Mouse (Mus musculus) limb, embryonic 13.5 days (tissue): ENCODE measurements around the gene Gria4. TPM values are rescaled to one million over a fixed set of nuclear protein-coding genes. Genes with fewer than 3 reads are reported as not detected.
"Not testable (repeated sequence)": the region's sequence is repeated elsewhere in the genome, so short reads cannot be mapped to it uniquely, and the experiment has no call there.

Experiments used
- ATAC-seq: fragments of 200-750 bp; cut with Nextera tagmentation; 2 replicates; pipeline ENCODE4 v1.8.0; 2017; ENCODE audit warnings: low read depth, moderate number of reproducible peaks, moderate TSS enrichment; ENCODE audit not compliant: low FRiP score
- H3K27ac ChIP-seq: fragments of 300-500 bp; sonication (generic); 2 replicates; pipeline ENCODE4 v1.5.1; 2015; ENCODE audit warnings: inconsistent platforms, mild to moderate bottlenecking, moderate library complexity
- H3K27me3 ChIP-seq: fragments of 300-500 bp; sonication (generic); 2 replicates; pipeline ENCODE4 v1.6.1; 2015; ENCODE audit warnings: mild to moderate bottlenecking, inconsistent platforms
- H3K36me3 ChIP-seq: fragments of 300-500 bp; sonication (generic); 2 replicates; pipeline ENCODE4 v1.6.1; 2015; ENCODE audit warnings: inconsistent platforms, mild to moderate bottlenecking, moderate library complexity
- H3K4me1 ChIP-seq: fragments of 300-500 bp; sonication (generic); 2 replicates; pipeline ENCODE4 v1.6.1; 2015; ENCODE audit warnings: inconsistent platforms
- H3K4me2 ChIP-seq: fragments of 300-500 bp; sonication (generic); replicated peaks from 2 replicates; pipeline ENCODE4 v1.6.1; 2015; ENCODE audit warnings: inconsistent platforms, mild to moderate bottlenecking, moderate library complexity
- H3K4me3 ChIP-seq: fragments of 300-500 bp; sonication (generic); 2 replicates; pipeline ENCODE4 v1.5.1; 2015; ENCODE audit warnings: moderate library complexity, mild to moderate bottlenecking, inconsistent platforms
- H3K9ac ChIP-seq: fragments of 300-500 bp; sonication (generic); 2 replicates; pipeline ENCODE4 v1.6.1; 2015; ENCODE audit warnings: mild to moderate bottlenecking, inconsistent platforms
- H3K9me3 ChIP-seq: fragments of 300-500 bp; sonication (generic); 2 replicates; pipeline ENCODE4 v1.6.1; 2016; ENCODE audit warnings: inconsistent platforms
- WGBS: fragments of 180-500 bp; shearing (Covaris S2); methylation state at CpG from one replicate; pipeline ENCODE4 v1.1.7; 2015; 5-methylcytosine and 5-hydroxymethylcytosine counted together
- polyA plus RNA-seq: library from polyadenylated mRNA; unstranded; fragments of >200 nt; fragmentation: Nextera tagmentation; extraction: Ambion mirVana; gene quantifications from 2 replicates; pipeline ENCODE4 v1.2.1, GENCODE M21; 2015

Gria4 gene
- polyA plus RNA-seq, 1 experiment from 2014 or later = 1.8 TPM

GRCm38 (mm10) chr9:4536514-4537150 is 259.4 kb downstream of the Gria4 start:
- no peak for ATAC-seq
- Histone ChIP-seq H3K27me3 (no peaks in the 10 kb centered on the region), H3K36me3 (no peaks in the 10 kb centered on the region), H3K4me3 (no peak overlapping the region), H3K9ac (no peak overlapping the region), H3K27ac (no peak overlapping the region), H3K4me2 (no peak overlapping the region), H3K9me3 (no peaks in the 10 kb centered on the region), H3K4me1 (no peaks in the 10 kb centered on the region)
- WGBS = 88% methylated on average over 6 of the region's 6 CpGs

DNA sequence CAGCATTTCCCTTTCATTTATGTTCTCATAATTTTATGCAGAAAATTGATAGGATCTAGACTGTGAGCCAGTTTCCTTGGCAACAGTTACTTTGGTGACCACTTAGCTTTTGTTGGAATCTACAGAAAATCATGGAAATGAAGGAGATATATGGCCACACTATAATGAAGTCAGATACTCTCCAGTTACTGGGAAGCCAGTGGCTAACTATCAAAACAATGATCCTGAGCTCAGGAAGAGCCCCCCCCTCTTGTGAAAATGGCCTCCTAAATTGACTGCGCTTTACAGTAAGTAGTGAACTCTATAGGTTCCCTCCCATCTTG is 281.5 kb downstream of the Gria4 start:
- Histone ChIP-seq H3K27me3 (no peaks in the 10 kb centered on the region), H3K27ac (no peak overlapping the region), H3K4me1 (no peaks in the 10 kb centered on the region), H3K4me2 (no peak overlapping the region), H3K36me3 (no peaks in the 10 kb centered on the region), H3K4me3 (no peak overlapping the region), H3K9me3 (no peaks in the 10 kb centered on the region), H3K9ac (no peak overlapping the region)
- WGBS = 81% methylated on average over 1 of the region's 1 CpGs
- no peak for ATAC-seq

DNA sequence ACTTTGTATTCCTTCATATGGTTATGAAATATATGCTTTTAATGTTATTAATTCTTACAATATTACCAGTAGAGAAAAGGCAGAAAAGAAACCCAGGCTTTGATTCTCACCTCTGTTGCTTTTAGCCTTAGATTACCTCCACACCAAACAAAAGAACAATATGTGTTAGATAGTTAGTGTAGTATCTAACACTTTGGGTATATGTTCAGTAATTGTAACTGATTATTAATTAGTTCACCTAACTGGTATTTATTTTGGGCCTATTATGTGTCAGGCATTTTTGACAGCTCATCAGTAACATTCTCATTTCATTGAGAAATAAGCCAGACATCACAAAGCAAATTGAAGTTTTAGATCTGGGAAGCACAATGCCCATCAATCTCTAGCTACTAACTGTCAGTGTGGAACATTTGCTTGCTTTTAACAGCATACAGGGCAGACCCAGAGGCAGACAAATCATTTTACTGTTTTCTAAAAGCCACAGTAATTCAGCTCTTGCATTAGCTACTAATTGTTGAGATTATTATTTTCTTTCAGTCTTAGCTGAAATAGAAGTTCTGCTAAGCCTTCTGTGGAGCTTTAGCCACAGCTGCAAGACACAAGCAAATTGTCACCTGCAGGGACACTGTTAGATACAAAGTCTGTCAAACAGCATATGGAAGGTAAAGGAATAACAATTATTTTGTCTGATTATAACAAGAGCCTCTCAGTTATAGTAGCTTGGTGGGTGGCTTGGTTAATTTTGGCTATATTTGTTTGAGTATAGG is 282.1 kb downstream of the Gria4 start:
- Histone ChIP-seq H3K4me1 (no peaks in the 10 kb centered on the region), H3K27me3 (no peaks in the 10 kb centered on the region), H3K27ac (no peak overlapping the region), H3K4me3 (no peak overlapping the region), H3K9ac (no peak overlapping the region), H3K36me3 (no peaks in the 10 kb centered on the region), H3K9me3 (no peaks in the 10 kb centered on the region), H3K4me2 (no peak overlapping the region)
- no peak for ATAC-seq

DNA sequence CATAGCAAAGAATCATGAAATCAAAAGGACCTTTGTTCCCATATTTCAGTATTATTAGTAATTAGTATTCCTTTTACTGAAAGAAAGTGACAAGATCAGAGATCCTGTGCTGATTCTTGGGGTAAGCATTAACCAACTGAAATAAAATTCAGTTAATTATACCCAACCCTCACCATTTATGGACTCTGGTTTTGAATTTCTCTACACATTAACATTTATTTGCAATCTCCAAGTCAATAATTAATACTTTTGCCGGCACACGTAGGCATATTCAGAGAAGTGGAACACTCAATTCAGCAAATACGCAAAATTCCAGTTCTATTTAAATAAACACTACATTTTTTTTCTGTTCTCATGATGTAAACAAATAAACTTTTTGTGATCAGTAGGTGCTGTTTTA is 289.9 kb downstream of the Gria4 start:
- H3K36me3 ChIP-seq = no peaks in the 10 kb centered on the region
- ATAC-seq = no peak
- H3K27me3 ChIP-seq = no peaks in the 10 kb centered on the region
- no peak overlapping the region for H3K9ac ChIP-seq
- H3K9me3 ChIP-seq = no peaks in the 10 kb centered on the region
- no peaks in the 10 kb centered on the region for H3K4me1 ChIP-seq
- no peak overlapping the region for H3K4me2 ChIP-seq
- WGBS = 89% methylated on average over 3 of the region's 3 CpGs
- no peak overlapping the region for H3K27ac ChIP-seq
- H3K4me3 ChIP-seq = no peak overlapping the region

DNA sequence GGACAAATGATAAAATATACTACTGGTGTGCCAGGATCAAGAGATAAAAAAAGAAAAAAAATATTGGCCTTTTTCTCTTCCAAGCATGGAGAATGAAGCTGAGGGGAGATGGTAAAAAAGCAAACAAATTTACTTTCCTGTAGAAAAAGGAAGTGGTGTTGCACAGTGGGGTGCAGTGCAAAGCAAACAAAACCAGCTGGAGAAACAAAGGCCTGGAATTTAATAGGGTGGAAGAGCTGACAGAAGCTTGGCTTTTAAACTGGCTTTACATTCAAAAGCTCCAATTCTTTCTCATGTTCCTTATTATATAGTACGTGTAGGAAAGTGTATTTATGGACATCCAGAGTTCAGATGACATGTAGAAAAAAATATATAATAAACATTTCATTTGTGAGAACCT is 290.9 kb downstream of the Gria4 start:
- Histone ChIP-seq H3K27ac (no peak overlapping the region), H3K4me2 (no peak overlapping the region), H3K4me3 (no peak overlapping the region), H3K9me3 (no peaks in the 10 kb centered on the region), H3K36me3 (no peaks in the 10 kb centered on the region), H3K4me1 (no peaks in the 10 kb centered on the region), H3K9ac (no peak overlapping the region), H3K27me3 (no peaks in the 10 kb centered on the region)
- ATAC-seq = no peak
- WGBS = 14% methylated on average over 1 of the region's 1 CpGs

- no peaks in the 10 kb centered on the region for H3K36me3 ChIP-seq
These were observed 309.6 kb downstream of the Gria4 start for GRCm38 (mm10) chr9:4486428-4486827.

DNA sequence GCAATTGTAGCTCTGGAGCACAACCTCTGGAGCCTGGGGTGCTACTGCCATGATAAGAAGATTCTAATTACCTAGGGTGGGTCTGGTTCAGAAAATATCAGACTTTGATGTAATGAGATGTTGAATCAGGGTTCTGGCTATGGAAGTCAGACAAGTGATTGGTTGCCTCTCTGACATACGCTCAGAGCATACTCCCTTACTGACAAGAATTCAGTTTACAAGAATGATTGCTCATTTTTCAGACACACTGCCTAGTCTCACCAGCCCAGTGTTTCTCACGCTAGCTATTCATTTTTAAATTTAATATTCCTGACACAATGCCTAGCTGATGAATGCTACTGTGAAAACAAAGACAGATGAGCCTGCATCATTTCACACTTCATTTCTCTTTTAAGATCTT is 311.5 kb downstream of the Gria4 start:
- H3K27me3 ChIP-seq = no peaks in the 10 kb centered on the region
- H3K9me3 ChIP-seq = no peaks in the 10 kb centered on the region
- WGBS = 85% methylated on average over 2 of the region's 2 CpGs
- H3K4me1 ChIP-seq = no peaks in the 10 kb centered on the region
- no peak overlapping the region for H3K4me2 ChIP-seq
- H3K9ac ChIP-seq = no peak overlapping the region
- no peak overlapping the region for H3K27ac ChIP-seq
- no peaks in the 10 kb centered on the region for H3K36me3 ChIP-seq
- no peak overlapping the region for H3K4me3 ChIP-seq
- ATAC-seq = no peak

More at GRCm38 (mm10) chr9:4486428-4486827, 309.6 kb downstream of the Gria4 start:
- no peak for ATAC-seq
- Histone ChIP-seq H3K4me2 (no peak overlapping the region), H3K27ac (no peak overlapping the region), H3K4me1 (no peaks in the 10 kb centered on the region), H3K9ac (no peak overlapping the region), H3K4me3 (no peak overlapping the region), H3K9me3 (no peaks in the 10 kb centered on the region), H3K27me3 (no peaks in the 10 kb centered on the region)
- WGBS = 81% methylated on average over 2 of the region's 2 CpGs

- Histone ChIP-seq H3K27me3 (no peaks in the 10 kb centered on the region), H3K9ac (no peak overlapping the region), H3K4me1 (no peaks in the 10 kb centered on the region), H3K36me3 (no peaks in the 10 kb centered on the region), H3K4me3 (no peak overlapping the region), H3K4me2 (no peak overlapping the region), H3K9me3 (no peaks in the 10 kb centered on the region), H3K27ac (no peak overlapping the region)
- 65% methylated on average over 2 of the region's 2 CpGs for WGBS
- ATAC-seq = no peak
These were observed 325.2 kb downstream of the Gria4 start for GRCm38 (mm10) chr9:4470791-4471190.

- Histone ChIP-seq H3K27me3 (no peaks in the 10 kb centered on the region), H3K4me2 (no peak overlapping the region), H3K9me3 (no peaks in the 10 kb centered on the region), H3K9ac (no peak overlapping the region), H3K4me1 (no peaks in the 10 kb centered on the region), H3K4me3 (no peak overlapping the region), H3K36me3 (no peaks in the 10 kb centered on the region), H3K27ac (no peak overlapping the region)
- ATAC-seq = no peak
- 54% methylated on average over 1 of the region's 1 CpGs for WGBS
These were observed 336.5 kb downstream of the Gria4 start for GRCm38 (mm10) chr9:4459456-4460070.

DNA sequence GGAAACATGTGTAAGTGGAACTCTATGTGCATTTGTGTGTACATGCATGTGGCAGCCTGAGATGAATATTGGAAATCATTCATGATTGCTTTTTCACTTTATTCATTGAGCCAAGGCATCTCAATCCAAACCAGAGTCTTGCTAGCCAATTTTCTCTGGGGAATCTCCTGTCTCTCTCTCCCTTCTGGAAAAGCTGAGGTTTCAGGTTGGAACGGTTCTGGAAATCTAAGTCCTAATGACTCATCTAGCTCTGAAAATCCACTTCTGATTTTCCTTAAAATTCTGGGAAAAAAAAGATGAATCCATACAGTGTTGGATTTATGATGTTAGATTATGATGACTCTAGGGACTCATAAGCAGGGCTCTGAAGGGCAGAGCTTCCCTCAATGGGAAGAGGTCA is 337.8 kb downstream of the Gria4 start:
- no peak overlapping the region for H3K4me2 ChIP-seq
- H3K9ac ChIP-seq = no peak overlapping the region
- 78% methylated on average over 1 of the region's 1 CpGs for WGBS
- no peak for ATAC-seq
- H3K9me3 ChIP-seq = no peaks in the 10 kb centered on the region
- H3K4me1 ChIP-seq = no peaks in the 10 kb centered on the region
- no peak overlapping the region for H3K4me3 ChIP-seq
- no peaks in the 10 kb centered on the region for H3K36me3 ChIP-seq
- no peak overlapping the region for H3K27ac ChIP-seq
- no peaks in the 10 kb centered on the region for H3K27me3 ChIP-seq

DNA sequence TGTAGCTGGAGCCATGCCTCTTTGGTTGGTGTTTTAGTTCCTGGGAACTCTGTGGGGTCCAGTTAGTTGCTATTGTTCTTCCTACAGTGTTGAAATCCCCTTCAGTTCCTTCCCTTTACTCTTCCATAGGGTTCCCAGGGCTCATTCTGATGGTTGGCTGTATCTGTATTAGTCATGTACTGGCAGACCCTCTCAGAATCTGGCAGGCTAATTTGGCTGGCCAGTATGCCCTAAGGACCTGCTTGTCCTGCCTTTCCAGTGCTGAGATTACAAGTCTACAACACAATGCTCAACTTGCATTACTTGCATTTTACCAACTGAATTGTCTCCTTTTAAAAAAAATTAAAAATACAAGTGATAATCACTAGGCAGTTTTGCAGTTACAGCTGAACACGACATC is 338.4 kb downstream of the Gria4 start:
- ATAC-seq = no peak
- no peaks in the 10 kb centered on the region for H3K36me3 ChIP-seq
- WGBS = 89% methylated on average over 1 of the region's 1 CpGs
- H3K4me2 ChIP-seq = no peak overlapping the region
- H3K9me3 ChIP-seq = no peaks in the 10 kb centered on the region
- H3K9ac ChIP-seq = no peak overlapping the region
- H3K4me3 ChIP-seq = no peak overlapping the region
- no peaks in the 10 kb centered on the region for H3K27me3 ChIP-seq
- H3K27ac ChIP-seq = no peak overlapping the region
- no peaks in the 10 kb centered on the region for H3K4me1 ChIP-seq

- WGBS = 24% methylated on average over 2 of the region's 2 CpGs
- no peaks in the 10 kb centered on the region for H3K36me3 ChIP-seq
- H3K27me3 ChIP-seq = no peaks in the 10 kb centered on the region
- H3K4me1 ChIP-seq = no peaks in the 10 kb centered on the region
- no peaks in the 10 kb centered on the region for H3K9me3 ChIP-seq
- H3K4me2 ChIP-seq = no peak overlapping the region
- no peak for ATAC-seq
- H3K27ac ChIP-seq = no peak overlapping the region
- no peak overlapping the region for H3K4me3 ChIP-seq
- no peak overlapping the region for H3K9ac ChIP-seq
These were observed 353.1 kb downstream of the Gria4 start for GRCm38 (mm10) chr9:4442908-4443307.

DNA sequence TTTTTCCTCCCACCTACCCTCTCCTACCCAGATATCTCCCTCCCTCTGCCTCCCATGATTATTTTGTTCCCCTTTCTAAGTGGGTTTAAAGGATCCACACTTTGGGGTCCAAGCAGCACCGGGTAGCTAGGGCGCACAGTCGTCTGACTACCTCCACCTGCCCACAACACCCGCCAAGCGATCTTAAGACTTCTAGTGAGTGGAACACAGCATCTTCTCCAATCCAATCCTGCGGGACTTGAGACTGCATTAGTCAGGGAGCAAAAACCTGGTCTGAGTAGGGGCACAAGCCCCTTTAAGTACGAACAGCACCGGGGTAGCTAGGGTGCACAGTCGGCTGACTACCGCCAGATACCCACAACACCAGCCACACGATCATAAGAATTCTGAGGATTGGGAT is 395.2 kb downstream of the Gria4 start:
- not testable (repeated sequence) for H3K4me3 ChIP-seq, H3K36me3 ChIP-seq, H3K4me1 ChIP-seq, H3K4me2 ChIP-seq, H3K27ac ChIP-seq, ATAC-seq, H3K27me3 ChIP-seq, H3K9me3 ChIP-seq, H3K9ac ChIP-seq
- WGBS = 92% methylated on average over 11 of the region's 11 CpGs
